Mouse (Mus musculus) v-Abl transformed pro-B cells (cell line): ENCODE data around the gene Aqp5.

Experiments
- in situ Hi-C, 2 experiments: fragments of 400-800 bp; cut with MboI; formaldehyde crosslinking; loops; one replicate each; pipeline ENCODE4 v1.15.1; 2025; ENCODE audit not compliant: unreplicated experiment in 2 of 2

Aqp5 gene

GRCm38 (mm10) chr15:99619821-99620220 is 29.2 kb downstream of the Aqp5 start:
- in situ Hi-C loops: no loop called here

GRCm38 (mm10) chr15:99622063-99622462 is 31.5 kb downstream of the Aqp5 start:
- in situ Hi-C loops: no loop called here

GRCm38 (mm10) chr15:99631618-99632017 is 41.0 kb downstream of the Aqp5 start:
- in situ Hi-C loops: no loop called here

GRCm38 (mm10) chr15:99634702-99635101 is 44.1 kb downstream of the Aqp5 start:
- in situ Hi-C loops: no loop called here

DNA sequence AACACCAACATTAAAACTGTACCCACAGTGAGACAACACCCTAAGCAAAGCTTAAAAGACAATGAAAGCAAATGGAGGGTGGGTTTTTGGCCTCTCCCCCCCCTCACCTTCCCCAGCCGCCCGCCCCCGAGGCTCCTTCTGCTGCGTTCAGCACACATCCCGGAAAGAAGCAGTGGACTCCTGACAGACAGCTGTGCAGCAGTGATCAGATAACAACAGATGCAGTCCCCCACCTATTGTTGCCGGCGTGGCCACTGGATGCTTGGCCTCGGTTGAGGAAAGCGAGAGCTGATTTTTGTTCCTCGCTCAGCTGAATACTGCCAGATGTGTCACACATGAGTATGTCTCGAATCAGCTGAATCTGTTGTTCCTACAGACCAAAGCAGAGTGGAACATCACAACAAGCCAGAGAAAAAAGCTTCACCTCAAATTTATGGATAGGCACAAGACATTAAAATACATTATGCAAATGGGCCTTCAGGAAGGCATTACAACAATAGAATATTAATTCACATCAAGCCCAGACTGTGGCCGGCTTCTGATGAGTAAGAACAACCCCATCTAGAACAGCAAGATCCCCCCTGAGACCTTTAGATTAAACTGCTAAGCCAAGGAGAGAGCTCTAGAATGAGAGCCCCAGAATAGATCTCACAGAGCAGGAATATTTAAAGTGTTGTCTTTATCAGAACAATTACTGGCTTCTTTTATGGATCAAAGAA is 47.0 kb downstream of the Aqp5 start:
- in situ Hi-C loops: no loop called here

- in situ Hi-C loops: no loop called here
Measured at GRCm38 (mm10) chr15:99638124-99638485, 47.5 kb downstream of the Aqp5 start.

DNA sequence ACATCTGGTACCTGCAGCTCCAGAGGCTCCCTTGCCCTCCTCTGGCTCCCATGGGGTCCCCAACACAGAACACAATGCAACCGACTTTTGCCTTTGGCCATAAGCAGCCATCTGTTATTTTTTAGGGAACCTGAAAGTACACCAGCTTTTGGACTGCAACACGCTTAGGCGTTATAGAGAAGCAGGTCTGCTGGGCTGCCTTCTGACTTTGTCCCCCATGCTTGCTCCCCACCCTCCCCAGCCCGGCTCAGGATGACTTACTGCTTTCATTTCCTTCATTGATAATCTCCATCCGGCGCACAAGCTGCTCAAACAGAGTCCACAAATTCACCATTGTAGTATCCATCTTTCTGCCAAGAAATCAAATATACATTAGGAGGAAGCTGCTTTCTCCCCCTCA is 52.0 kb downstream of the Aqp5 start:
- in situ Hi-C loops: no loop called here

DNA sequence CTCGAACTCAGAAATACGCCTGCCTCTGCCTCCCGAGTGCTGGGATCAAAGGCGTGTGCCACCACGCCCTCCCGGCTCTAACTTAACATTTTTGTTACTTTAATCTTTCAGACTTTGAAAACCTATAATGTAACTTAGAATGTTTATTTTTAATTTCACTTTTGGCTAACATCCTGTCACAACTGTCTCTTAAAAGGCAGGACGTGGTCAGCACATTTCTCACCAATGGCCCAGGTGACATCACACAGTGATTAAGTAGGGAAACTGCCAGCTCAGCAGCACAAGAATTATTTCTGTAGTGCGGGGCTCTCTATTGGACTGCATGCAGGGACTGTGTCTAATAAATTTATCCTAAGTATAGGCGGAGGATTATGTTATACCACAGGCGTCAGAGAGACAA is 53.2 kb downstream of the Aqp5 start:
- in situ Hi-C loops: no loop called here
